Comparison of ENCODE assay signal across 15 mouse cellular contexts in genomic region chr15:3233837-3234551, GRCm38 (mm10). TPM values are rescaled to one million over a fixed set of nuclear protein-coding genes. Genes with fewer than 3 reads are reported as not detected.
A peak's percentile ranks its signal among the peaks of the same experiment; 100 is the strongest.
DNase-seq lines count a peak whose midpoint lies in the region; ATAC-seq and TF ChIP-seq lines count a peak whose summit lies in the region.
"Had no signal": no experiment of that assay in that cellular context is flagged by ENCODE, and none has a peak within 500 bp of the region (broad histone marks: within the 10 kb centered on the region; RNA-seq: fewer than 3 reads in every experiment).

No protein-coding gene starts in this region.

- WGBS in lung, adult 2 months = 76% methylated on average over 3 of the region's 3 CpGs

- no peaks in the 10 kb centered on the region for H3K36me3 ChIP-seq in MEL (ENCODE audit: control insufficient read depth in 1 of 2, insufficient read depth in 2 of 2, low read length in 2 of 2)
- H3K36me3 ChIP-seq: heart, embryonic 12.5 days; hindbrain, embryonic 15.5 days; limb, embryonic 15.5 days; midbrain, embryonic 13.5 days had no signal

- peak; percentile 56 for DNase-seq in lung, postnatal 36 days
- DNase-seq in lung, adult 2 months = no peak
- peak; percentile 47 for DNase-seq in MEL (ENCODE audit: low read depth, low spot score)
- DNase-seq in natural killer cell, adult 2 months (ENCODE audit: low spot score in 2 of 2) = peak; percentile 15 to 30
- no peak for DNase-seq in adrenal gland, adult 2 months
- DNase-seq: adrenal gland, postnatal 10 days; cerebellum, postnatal 25 days had no signal

- H3K4me1 ChIP-seq in lung, adult 2 months (ENCODE audit: control insufficient read depth, insufficient read depth, low read length) = peaks cover 7% of the 10 kb centered on the region; the same call in 1 of the 2 replicates
- H3K4me1 ChIP-seq in MEL (ENCODE audit: control insufficient read depth in 1 of 2, insufficient read depth in 2 of 2, low read length in 2 of 2) = no peaks in the 10 kb centered on the region
- H3K4me1 ChIP-seq: heart, embryonic 12.5 days; limb, embryonic 15.5 days had no signal

- no peak for TF ChIP-seq POLR2A in lung, adult 2 months (IDR thresholded peaks at IDR 0.05; ENCODE audit: borderline replicate concordance, extremely low read depth, low read depth, low read length)
- TF ChIP-seq POLR2A in MEL (IDR thresholded peaks at IDR 0.05; ENCODE audit: control insufficient read depth in 1 of 2, insufficient read depth in 1 of 2, low read depth in 1 of 2, low read length in 2 of 2, poor library complexity in 1 of 2) = no peak

- no peaks in the 10 kb centered on the region for H3K27me3 ChIP-seq in MEL (ENCODE audit: control insufficient read depth in 1 of 2, insufficient read depth in 2 of 2, low read length in 2 of 2)
- H3K27me3 ChIP-seq: heart, embryonic 12.5 days; hindbrain, embryonic 15.5 days; limb, embryonic 15.5 days; midbrain, embryonic 13.5 days had no signal

- no peak overlapping the region for H3K27ac ChIP-seq in MEL (ENCODE audit: control insufficient read depth, low read depth, low read length)
- H3K27ac ChIP-seq: hindbrain, embryonic 15.5 days; kidney, postnatal 0 days; left cerebral cortex, adult 2 months; limb, embryonic 15.5 days; midbrain, embryonic 13.5 days had no signal

- TF ChIP-seq CTCF in lung, adult 2 months (IDR thresholded peaks at IDR 0.05; ENCODE audit: insufficient read depth, low read length) = no peak
- no peak for TF ChIP-seq CTCF in MEL (IDR thresholded peaks at IDR 0.05 in 2 of 3, conservative IDR thresholded peaks at IDR 0.05 in 1 of 3; ENCODE audit: control insufficient read depth in 1 of 3, insufficient read depth in 1 of 3, low read depth in 2 of 3, low read length in 3 of 3, poor library complexity in 1 of 3, severe bottlenecking in 1 of 3)

- no peak overlapping the region for H3K4me3 ChIP-seq in lung, adult 2 months (replicated peaks; ENCODE audit: extremely low read depth, low read depth, low read length)
- no peak overlapping the region for H3K4me3 ChIP-seq in MEL (ENCODE audit: control insufficient read depth in 1 of 2, insufficient read depth in 1 of 2, low read depth in 2 of 2, low read length in 2 of 2)
- H3K4me3 ChIP-seq: heart, embryonic 12.5 days; hindbrain, embryonic 15.5 days; left cerebral cortex, adult 2 months; limb, embryonic 15.5 days; midbrain, embryonic 13.5 days had no signal

- TF ChIP-seq RAD21 in MEL (IDR thresholded peaks at IDR 0.05; ENCODE audit: low read depth, low read length) = no peak

- ATAC-seq in common myeloid progenitor, adult 5-6 weeks (replicated peaks; ENCODE audit: low read depth, poor library complexity, severe bottlenecking) = peak; percentile 98
- ATAC-seq in erythroid progenitor cell, adult 5-6 weeks (replicated peaks; ENCODE audit: low FRiP score, poor library complexity, severe bottlenecking) = no peak
- ATAC-seq: midbrain, embryonic 13.5 days had no signal

- H3K9me3 ChIP-seq in MEL (replicated peaks; ENCODE audit: insufficient read depth, low read length) = no peaks in the 10 kb centered on the region
- H3K9me3 ChIP-seq: heart, embryonic 12.5 days; hindbrain, embryonic 15.5 days; limb, embryonic 15.5 days; midbrain, embryonic 13.5 days had no signal

- no peak for TF ChIP-seq EP300 in MEL (IDR thresholded peaks at IDR 0.05; ENCODE audit: low read depth in 1 of 2, low read length in 2 of 2)

- H3K79me2 ChIP-seq in MEL (ENCODE audit: control insufficient read depth, insufficient read depth, low read length, poor library complexity) = no peaks in the 10 kb centered on the region

- H3K9ac ChIP-seq in MEL (ENCODE audit: control insufficient read depth, low read depth, low read length, poor library complexity, severe bottlenecking) = no peak overlapping the region
- H3K9ac ChIP-seq: heart, embryonic 12.5 days; hindbrain, embryonic 15.5 days; limb, embryonic 15.5 days; midbrain, embryonic 13.5 days had no signal

TF ChIP-seq in MEL, 35 proteins besides CTCF, POLR2A, EP300 and RAD21:
- TF ChIP-seq MYB (IDR thresholded peaks at IDR 0.05; ENCODE audit: low read depth, low read length) (no peak), RCOR1 (IDR thresholded peaks at IDR 0.05; ENCODE audit: low read depth, low read length) (no peak), NELFE (IDR thresholded peaks at IDR 0.05; ENCODE audit: low read depth, low read length) (no peak), ZMIZ1 (IDR thresholded peaks at IDR 0.05; ENCODE audit: low read depth, low read length) (no peak), MXI1 (IDR thresholded peaks at IDR 0.05; ENCODE audit: low read depth, low read length) (no peak), HCFC1 (IDR thresholded peaks at IDR 0.05; ENCODE audit: low read depth, low read length) (no peak), TAL1 (IDR thresholded peaks at IDR 0.05; ENCODE audit: low read length) (no peak), MYC (IDR thresholded peaks at IDR 0.05; ENCODE audit: low read depth, low read length) (no peak), CHD2 (IDR thresholded peaks at IDR 0.05; ENCODE audit: low read length) (no peak), ZC3H11A (IDR thresholded peaks at IDR 0.05; ENCODE audit: low read depth, low read length) (no peak), POLR2AphosphoS2 (IDR thresholded peaks at IDR 0.05; ENCODE audit: low read length) (no peak), ELF1 (IDR thresholded peaks at IDR 0.05; ENCODE audit: low read depth, low read length) (no peak), MEF2A (IDR thresholded peaks at IDR 0.05; ENCODE audit: extremely low read depth, insufficient replicate concordance, low read depth, low read length, poor library complexity, severe bottlenecking) (no peak), MAFK (IDR thresholded peaks at IDR 0.05; ENCODE audit: borderline replicate concordance, low read depth, low read length) (no peak), NRF1 (IDR thresholded peaks at IDR 0.05; ENCODE audit: insufficient read depth, low read depth, low read length, poor library complexity, severe bottlenecking) (no peak), JUND (IDR thresholded peaks at IDR 0.05; ENCODE audit: low read depth, low read length) (no peak), KAT2A (conservative IDR thresholded peaks at IDR 0.05; ENCODE audit: low read depth, low read length) (no peak), ZNF384 (IDR thresholded peaks at IDR 0.05; ENCODE audit: low read depth, low read length) (no peak)

RNA-seq across cellular contexts. Expression of gene Selenop, which starts 34.4 kb away (rescaled TPM):
- 308 and 329 TPM in 2 replicates for polyA plus RNA-seq in lung, adult 2 months (2012; rRNA removed)
- total RNA-seq in MEL (2012; rRNA removed) = 0.42 and 0.50 TPM in 2 replicates
- polyA plus RNA-seq in MEL (2012; ENCODE audit: insufficient read depth in 1 of 2, insufficient read length in 2 of 2, low read depth in 1 of 2, low replicate concordance in 2 of 2, missing spikeins in 1 of 2) = not detected
- 103 and 104 TPM in 2 replicates for total RNA-seq in common myeloid progenitor, adult 5-6 weeks (2017)
- 100 to 1,000 TPM; 364 to 372 TPM for total RNA-seq in adrenal gland, adult 2 months (2021)
- polyA plus RNA-seq in adrenal gland, adult 2 months (2012; rRNA removed) = 55.4 and 70.6 TPM in 2 replicates
- 375 and 377 TPM in 2 replicates for total RNA-seq in erythroid progenitor cell, adult 5-6 weeks (2015; ENCODE audit: low replicate concordance)
- 88.5 and 112 TPM in 2 replicates for total RNA-seq in erythroid progenitor cell, adult 5-6 weeks (2017; ENCODE audit: low replicate concordance)

Comparison
In these comparisons a context has a peak if more than half of its experiments do, and no peak if none do; other contexts are left out.
1. DNase-seq: peak in lung, postnatal 36 days (single experiment), MEL (single experiment) and natural killer cell, adult 2 months (2 of 2); none in lung, adult 2 months (single experiment) and adrenal gland, adult 2 months (single experiment).
2. RNA of gene Selenop, which starts 34.4 kb away (total RNA-seq): 88.5 to 377 TPM in erythroid progenitor cell, adult 5-6 weeks, 364 to 372 TPM in adrenal gland, adult 2 months and 103 to 104 TPM in common myeloid progenitor, adult 5-6 weeks; 0.42 to 0.50 TPM in MEL; every median in the first group is over 10 times any median in the second.